Mouse (Mus musculus) lung, postnatal 0 days (tissue): Measurements from ENCODE around the gene Sec13. TPM values are rescaled to one million over a fixed set of nuclear protein-coding genes. Genes with fewer than 3 reads are reported as not detected.

ENCODE experiments used
- ATAC-seq: fragments of 200-750 bp; cut with Nextera tagmentation; 2 replicates; pipeline ENCODE4 v1.8.0; 2017; ENCODE audit warnings: moderate library complexity
- DNase-seq: peaks from one replicate; pipeline ENCODE4 v3.0.0-alpha.2; 2016; ENCODE audit warnings: low spot score
- H3K27ac ChIP-seq: fragments of 300-500 bp; sonication (generic); 2 replicates; pipeline ENCODE4 v1.5.1; 2014; ENCODE audit warnings: antibody characterized with exemption, mild to moderate bottlenecking, low read length, mixed read lengths
- H3K27me3 ChIP-seq: fragments of 300-500 bp; sonication (generic); replicated peaks from 2 replicates; pipeline ENCODE4 v1.6.1; 2014; ENCODE audit warnings: low read length, mixed read lengths; ENCODE audit not compliant: insufficient read depth
- H3K36me3 ChIP-seq: fragments of 300-500 bp; sonication (generic); 2 replicates; pipeline ENCODE4 v1.6.1; 2014; ENCODE audit warnings: low read length, mixed read lengths; ENCODE audit not compliant: insufficient read depth
- H3K4me1 ChIP-seq: fragments of 300-500 bp; sonication (generic); 2 replicates; pipeline ENCODE4 v1.6.1; 2014; ENCODE audit warnings: antibody characterized with exemption, low read depth, low read length, mixed read lengths; ENCODE audit not compliant: insufficient read depth
- H3K4me2 ChIP-seq: fragments of 300-500 bp; sonication (generic); replicated peaks from 2 replicates; pipeline ENCODE4 v1.6.1; 2014; ENCODE audit warnings: low read depth, mild to moderate bottlenecking, low read length, moderate library complexity, mixed read lengths
- H3K4me3 ChIP-seq: fragments of 300-500 bp; sonication (generic); 2 replicates; pipeline ENCODE4 v1.5.1; 2014; ENCODE audit warnings: low read depth, low read length
- H3K9ac ChIP-seq: fragments of 300-500 bp; sonication (generic); replicated peaks from 2 replicates; pipeline ENCODE4 v1.6.1; 2014; ENCODE audit warnings: low read depth, mild to moderate bottlenecking
- H3K9me3 ChIP-seq: fragments of 300-500 bp; sonication (generic); 2 replicates; pipeline ENCODE4 v1.6.1; 2016; ENCODE audit warnings: low read length, mixed read lengths
- CTCF ChIP-seq: IDR thresholded peaks from 2 replicates; pipeline ENCODE4 v1.5.1; 2016; ENCODE audit warnings: antibody characterized with exemption, mild to moderate bottlenecking
- EP300 ChIP-seq: IDR thresholded peaks from 2 replicates; pipeline ENCODE4 v1.6.1; 2016; ENCODE audit warnings: antibody characterized with exemption, mild to moderate bottlenecking, control low read depth
- WGBS: fragments of 180-500 bp; shearing (Covaris S2); extraction: QIAGEN DNeasy Blood & Tissue Kit; methylation state at CpG from one replicate; pipeline ENCODE4 v1.1.7; 2014; 5-methylcytosine and 5-hydroxymethylcytosine counted together
- microRNA-seq: library from miRNA; unstranded; fragments of <30 nt; microRNA quantifications from one replicate; pipeline ENCODE4, GENCODE M21; 2016
- polyA plus RNA-seq: library from polyadenylated mRNA; unstranded; fragments of >200 nt; fragmentation: Nextera tagmentation; extraction: Ambion mirVana; gene quantifications from 2 replicates; pipeline ENCODE4 v1.2.1, GENCODE M21; 2015

Sec13 gene
- polyA plus RNA-seq, 1 experiment from 2014 or later: 178 TPM

GRCm38 (mm10) chr6:113679993-113680566 is 60.5 kb downstream of the Sec13 start:
- ATAC-seq: no peak
- no peak for TF ChIP-seq EP300
- TF ChIP-seq CTCF: no peak
- Histone ChIP-seq H3K27me3 (no peaks in the 10 kb centered on the region), H3K4me2 (no peak overlapping the region), H3K27ac (no peak overlapping the region), H3K9ac (no peak overlapping the region), H3K4me3 (no peak overlapping the region), H3K4me1 (no peaks in the 10 kb centered on the region), H3K9me3 (no peaks in the 10 kb centered on the region), H3K36me3 (no peaks in the 10 kb centered on the region)
- DNase-seq: no peak
- WGBS: 81% methylated on average over 9 of the region's 9 CpGs

GRCm38 (mm10) chr6:113678246-113679012 is 62.1 kb downstream of the Sec13 start:
- Histone ChIP-seq H3K4me3 (no peak overlapping the region), H3K9me3 (no peaks in the 10 kb centered on the region), H3K27ac (no peak overlapping the region), H3K9ac (no peak overlapping the region), H3K27me3 (no peaks in the 10 kb centered on the region), H3K36me3 (no peaks in the 10 kb centered on the region), H3K4me1 (no peaks in the 10 kb centered on the region), H3K4me2 (no peak overlapping the region)
- DNase-seq (no peak), ATAC-seq (no peak)
- WGBS: 67% methylated on average over 14 of the region's 14 CpGs
- TF ChIP-seq CTCF: no peak
- TF ChIP-seq EP300: no peak

Small RNA genes within 50 kb of the gene (microRNA-seq; reads per million reads assigned to microRNA genes)
- 0.98 reads per million for gene Mir7042

Other genes with a start within 250 kb of the Sec13 start
- 0.20 and 0.30 TPM in 2 replicates for gene Prrt3, start 238.8 kb downstream of the Sec13 start, polyA plus RNA-seq
- 93.7 and 95.7 TPM in 2 replicates for gene Emc3, start 209.1 kb downstream of the Sec13 start, polyA plus RNA-seq
- gene Fancd2, start 209.1 kb downstream of the Sec13 start, polyA plus RNA-seq: 0.53 and 1.0 TPM in 2 replicates
- 0.18 TPM in 1 of 2 replicates, not detected in the other for gene Fancd2os, start 140.0 kb downstream of the Sec13 start, polyA plus RNA-seq
- gene Brk1, start 136.0 kb downstream of the Sec13 start, polyA plus RNA-seq: 215 and 225 TPM in 2 replicates
- gene Vhl, start 116.8 kb downstream of the Sec13 start, polyA plus RNA-seq: 28.2 and 30.6 TPM in 2 replicates
- gene Irak2, start 102.3 kb downstream of the Sec13 start, polyA plus RNA-seq: 15.6 and 16.1 TPM in 2 replicates
- 1.1 and 1.3 TPM in 2 replicates for gene Tatdn2, start 43.7 kb downstream of the Sec13 start, polyA plus RNA-seq
- 5.5 and 6.0 TPM in 2 replicates for gene Ghrl, start 20.9 kb downstream of the Sec13 start, polyA plus RNA-seq